Mouse (Mus musculus): ENCODE measurements at regions not wholly inside any gene's neighbourhood (a gene's known extent, or its start where the extent isn't known, plus 50 kb on each side); places are given as distances from the start of the nearest gene placed in this dataset.

- TF ChIP-seq E2F4 (IDR thresholded peaks at IDR 0.05; ENCODE audit: insufficient read depth) = no peak
- no peak for TF ChIP-seq CEBPB (IDR thresholded peaks at IDR 0.05; ENCODE audit: insufficient read depth, poor library complexity, severe bottlenecking)
- no peak for TF ChIP-seq POLR2A (IDR thresholded peaks at IDR 0.05; ENCODE audit: insufficient read length, low read depth)
- TF ChIP-seq MAX (IDR thresholded peaks at IDR 0.05; ENCODE audit: low read depth) = no peak
- TF ChIP-seq TCF12 (IDR thresholded peaks at IDR 0.05; ENCODE audit: insufficient read depth, poor library complexity, severe bottlenecking) = no peak
- TF ChIP-seq USF1 (IDR thresholded peaks at IDR 0.05; ENCODE audit: low read depth) = no peak
- no peak for TF ChIP-seq POLR2AphosphoS2 (IDR thresholded peaks at IDR 0.05; ENCODE audit: insufficient read length, low read depth)
Observed at GRCm38 (mm10) chr5:80842531-80842930, 177.4 kb upstream of the Adgrl3 start.
